Mouse (Mus musculus) mouse embryonic stem cell (cell line): ENCODE measurements around the gene Snx21.

ENCODE experiments used
- in situ Hi-C, 2 experiments: fragments of 300-500 bp; cut with MboI; formaldehyde crosslinking; loops; 1 replicate in 1 of 2; 3 replicates in 1 of 2; pipeline ENCODE4 v1.14.3; 2019 to 2020; ENCODE audit warnings: low sequenced_read_pairs in 2 of 2, low pct_unique_long_range_greater_than_20kb in 1 of 2, mixed read lengths in 1 of 2; ENCODE audit not compliant: unreplicated experiment in 1 of 2

The Snx21 gene

GRCm38 (mm10) chr2:164785481-164786387 is at the start of gene Snx21:
Gene Snx21 (plus strand): TSS chr2:164785823.
- in situ Hi-C loops: no loop called here

GRCm38 (mm10) chr2:164737377-164738090 is 48.1 kb upstream of the Snx21 start:
- in situ Hi-C loops: no loop called here

- in situ Hi-C loops: no loop called here
These were observed 45.7 kb upstream of the Snx21 start for GRCm38 (mm10) chr2:164739876-164740275.

- in situ Hi-C loops: no loop called here
These were observed 40.6 kb upstream of the Snx21 start for GRCm38 (mm10) chr2:164744987-164745386.

- in situ Hi-C loops: no loop called here
These were observed 39.7 kb upstream of the Snx21 start, which contains the start of the genes Wfdc3 and Dnttip1 for GRCm38 (mm10) chr2:164745843-164746479. Gene Wfdc3 (minus strand): TSS chr2:164745931. Gene Dnttip1 (plus strand): TSS chr2:164745983.

- in situ Hi-C loops: no loop called here
These were observed 38.9 kb upstream of the Snx21 start for GRCm38 (mm10) chr2:164746693-164747092.

GRCm38 (mm10) chr2:164748191-164748590 is 37.4 kb upstream of the Snx21 start:
- in situ Hi-C loops: no loop called here

GRCm38 (mm10) chr2:164748991-164749390 is 36.6 kb upstream of the Snx21 start:
- in situ Hi-C loops: no loop called here

- in situ Hi-C loops: no loop called here
These were observed 33.2 kb upstream of the Snx21 start for GRCm38 (mm10) chr2:164752454-164752853.

GRCm38 (mm10) chr2:164754105-164754504 is 31.5 kb upstream of the Snx21 start:
- in situ Hi-C loops: no loop called here

GRCm38 (mm10) chr2:164754800-164755199 is 30.8 kb upstream of the Snx21 start:
- in situ Hi-C loops: no loop called here

GRCm38 (mm10) chr2:164757841-164758240 is 27.8 kb upstream of the Snx21 start:
- in situ Hi-C loops: no loop called here

- in situ Hi-C loops: no loop called here
These were observed 26.9 kb upstream of the Snx21 start for GRCm38 (mm10) chr2:164758692-164759091.

- in situ Hi-C loops: no loop called here
These were observed 25.4 kb upstream of the Snx21 start for GRCm38 (mm10) chr2:164760059-164760833.

- in situ Hi-C loops: no loop called here
These were observed 24.1 kb upstream of the Snx21 start for GRCm38 (mm10) chr2:164761502-164761901.

GRCm38 (mm10) chr2:164761971-164762370 is 23.7 kb upstream of the Snx21 start:
- in situ Hi-C loops: no loop called here

- in situ Hi-C loops: no loop called here
These were observed 23.0 kb upstream of the Snx21 start for GRCm38 (mm10) chr2:164762593-164762992.

- in situ Hi-C loops: no loop called here
These were observed 19.8 kb upstream of the Snx21 start for GRCm38 (mm10) chr2:164765841-164766240.
